19 mouse cellular contexts compared by ENCODE assay signal in the genomic region with DNA sequence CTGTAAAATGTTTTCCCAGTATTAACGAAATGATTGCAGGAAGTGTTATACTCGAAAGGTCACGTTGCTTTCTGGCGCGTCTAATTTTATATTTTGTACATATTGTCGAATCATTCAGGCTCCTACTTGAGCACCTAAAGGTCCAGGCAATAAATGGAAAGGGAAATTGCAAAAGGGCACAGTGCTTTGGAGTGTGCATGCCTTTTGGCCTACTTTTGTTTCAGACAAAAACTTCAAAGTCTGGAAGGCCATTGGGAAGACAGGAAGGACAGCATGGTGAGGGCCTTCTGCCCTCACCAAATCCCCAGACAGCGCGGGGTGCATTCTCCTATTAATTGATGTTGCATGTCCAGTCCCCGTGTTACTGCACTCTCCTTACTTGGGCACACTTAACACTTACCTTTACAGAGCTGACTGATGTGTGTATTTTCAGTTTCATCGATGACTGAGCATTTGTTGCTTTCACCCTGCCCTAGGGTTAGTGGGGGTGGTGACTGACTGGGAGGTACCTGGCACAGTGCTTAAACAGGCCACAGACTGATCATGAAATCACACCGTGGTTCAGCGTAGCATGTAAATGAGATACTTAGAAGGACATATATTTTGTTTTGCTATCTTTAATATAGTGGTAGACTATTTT. TPM values are rescaled to one million over a fixed set of nuclear protein-coding genes. Genes with fewer than 3 reads are reported as not detected.
DNase-seq lines count a peak whose midpoint lies in the region; ATAC-seq lines count a peak whose summit lies in the region.
"Had no signal": no experiment of that assay in that cellular context is flagged by ENCODE, and none has a peak within 500 bp of the region (broad histone marks: within the 10 kb centered on the region; RNA-seq: fewer than 3 reads in every experiment).

No protein-coding gene starts in this region.

- no peak overlapping the region for H3K4me2 ChIP-seq in kidney, embryonic 15.5 days
- H3K4me2 ChIP-seq: forebrain, embryonic 13.5 days; heart, embryonic 12.5 days; hindbrain, embryonic 12.5 days; intestine, embryonic 15.5 days had no signal

- H3K27ac ChIP-seq in kidney, embryonic 15.5 days = no peak overlapping the region
- H3K27ac ChIP-seq: embryonic facial prominence, embryonic 10.5 days; forebrain, embryonic 13.5 days; hindbrain, embryonic 12.5 days; intestine, embryonic 15.5 days had no signal

- 78% methylated on average over 12 of the region's 12 CpGs for WGBS in kidney, embryonic 15.5 days

- H3K9ac ChIP-seq in kidney, embryonic 15.5 days = no peak overlapping the region
- H3K9ac ChIP-seq: forebrain, embryonic 13.5 days; forebrain, postnatal 0 days; heart, embryonic 12.5 days; hindbrain, embryonic 12.5 days; intestine, embryonic 15.5 days had no signal

- ATAC-seq in activated CD4-positive, CD25-positive, alpha-beta regulatory T cell, adult 4 months = peak; percentile 34
- peak; percentile 55 for ATAC-seq in inflammation-experienced regulatory T-cells, adult 6 months
- ATAC-seq in kidney, embryonic 15.5 days (replicated peaks; ENCODE audit: low FRiP score) = no peak
- ATAC-seq: forebrain, embryonic 13.5 days; forebrain, postnatal 0 days; hindbrain, embryonic 16.5 days; intestine, embryonic 15.5 days had no signal

- no peaks in the 10 kb centered on the region for H3K9me3 ChIP-seq in kidney, embryonic 15.5 days (replicated peaks)
- H3K9me3 ChIP-seq: embryonic facial prominence, embryonic 10.5 days; forebrain, embryonic 13.5 days; G1E; heart, embryonic 12.5 days; hindbrain, embryonic 12.5 days; intestine, embryonic 15.5 days had no signal

- DNase-seq in adrenal gland, postnatal 10 days = peak; percentile 21
- DNase-seq in adrenal gland, postnatal 14 days = no peak
- DNase-seq in A20 (ENCODE audit: low read depth, low spot score) = peak; percentile 72
- no peak for DNase-seq in gastrocnemius, postnatal 4 days (ENCODE audit: low spot score in 2 of 2)
- DNase-seq: adrenal gland, postnatal 25 days; cerebellum, adult 2 months; cerebellum, postnatal 10 days; forebrain, postnatal 0 days; gastrocnemius, postnatal 14 days had no signal

- H3K27me3 ChIP-seq in kidney, embryonic 15.5 days = no peaks in the 10 kb centered on the region
- H3K27me3 ChIP-seq: forebrain, embryonic 13.5 days; heart, embryonic 12.5 days; hindbrain, embryonic 12.5 days; intestine, embryonic 15.5 days had no signal

- H3K4me3 ChIP-seq in kidney, embryonic 15.5 days (replicated peaks) = no peak overlapping the region
- H3K4me3 ChIP-seq: embryonic facial prominence, embryonic 10.5 days; forebrain, embryonic 13.5 days; heart, embryonic 12.5 days; hindbrain, embryonic 12.5 days; intestine, embryonic 15.5 days had no signal

- H3K4me1 ChIP-seq in kidney, embryonic 15.5 days = no peaks in the 10 kb centered on the region
- H3K4me1 ChIP-seq: forebrain, embryonic 13.5 days; heart, embryonic 12.5 days; hindbrain, embryonic 12.5 days; intestine, embryonic 15.5 days had no signal

- no peaks in the 10 kb centered on the region for H3K36me3 ChIP-seq in kidney, embryonic 15.5 days
- H3K36me3 ChIP-seq: embryonic facial prominence, embryonic 10.5 days; heart, embryonic 12.5 days; hindbrain, embryonic 12.5 days; intestine, embryonic 15.5 days had no signal

RNA-seq across cellular contexts. Expression of a gene that starts 20.7 kb away (rescaled TPM):
- total RNA-seq in adrenal gland, postnatal 10 days (2021) = 10 to 100 TPM; 28.8 to 42.1 TPM
- 28.5 and 34.1 TPM in 2 replicates for total RNA-seq in adrenal gland, postnatal 14 days (2021)
- 10 to 100 TPM; 13.8 to 18.7 TPM for polyA plus RNA-seq in activated CD4-positive, CD25-positive, alpha-beta regulatory T cell, adult 4 months (2017; shearing (Covaris generic))
- polyA plus RNA-seq in inflammation-experienced regulatory T-cells, adult 6 months (2017; shearing (Covaris generic)) = 10 to 100 TPM in 2 of 3 experiments, 1 to 10 TPM in 1; 4.5 to 51.5 (median 30.9) TPM
- 8.6 and 8.9 TPM in 2 replicates for polyA plus RNA-seq in kidney, embryonic 15.5 days (2015; fragmentation: Nextera tagmentation; extraction: Ambion mirVana)
- total RNA-seq in gastrocnemius, postnatal 4 days (2021) = 10 to 100 TPM in 1 of 2 experiments, 1 to 10 TPM in 1; 8.1 to 11.5 TPM

Comparison
In these comparisons a context has a peak if more than half of its experiments do, and no peak if none do; other contexts are left out.
1. DNase-seq: peak in adrenal gland, postnatal 10 days (single experiment) and A20 (single experiment); none in adrenal gland, postnatal 14 days (single experiment) and gastrocnemius, postnatal 4 days (0 of 2).